Mouse (Mus musculus): ENCODE data around the gene Man2b2. TPM values are rescaled to one million over a fixed set of nuclear protein-coding genes. Genes with fewer than 3 reads are reported as not detected.
A peak's percentile ranks its signal among the peaks of the same experiment; 100 is the strongest.
"Not testable (repeated sequence)": the region's sequence is repeated elsewhere in the genome, so short reads cannot be mapped to it uniquely, and the experiment has no call there.

Gene Man2b2
- polyA plus RNA-seq, 1 experiment from 2014 or later, result 21.2 TPM

DNA sequence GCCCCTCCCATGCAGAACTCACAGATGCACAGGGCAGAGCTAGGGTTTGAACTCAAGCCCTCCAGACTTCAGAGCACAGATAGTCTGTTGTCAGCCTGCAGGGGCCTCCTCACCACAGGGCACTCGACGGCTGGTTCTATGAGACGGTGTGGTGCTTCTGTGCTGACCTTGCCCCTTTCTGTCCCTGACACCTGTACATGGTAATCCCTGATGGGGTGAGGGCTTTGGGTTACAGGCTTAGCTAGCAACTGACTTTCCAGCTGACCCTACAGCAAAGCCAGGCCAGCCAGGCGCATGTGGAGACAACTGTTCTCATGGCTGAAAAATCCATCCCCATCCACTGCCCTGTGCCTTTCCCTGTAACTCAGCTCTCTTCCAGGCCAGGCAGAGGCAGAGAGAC is 7.5 kb downstream of the Man2b2 start:
- 80% methylated on average over 4 of the region's 4 CpGs for WGBS
- H3K4me2 ChIP-seq, result no peak overlapping the region
- H3K9me3 ChIP-seq, result no peaks in the 10 kb centered on the region
- H3K27me3 ChIP-seq, result no peaks in the 10 kb centered on the region
- H3K27ac ChIP-seq, result no peak overlapping the region
- H3K4me1 ChIP-seq, result no peaks in the 10 kb centered on the region
- H3K4me3 ChIP-seq, result no peak overlapping the region
- ATAC-seq (ENCODE audit: insufficient number of reproducible peaks, low FRiP score, low TSS enrichment, low read depth), result no peak
- H3K36me3 ChIP-seq, result peaks cover 25% of the 10 kb centered on the region
- no peak overlapping the region for H3K9ac ChIP-seq

DNA sequence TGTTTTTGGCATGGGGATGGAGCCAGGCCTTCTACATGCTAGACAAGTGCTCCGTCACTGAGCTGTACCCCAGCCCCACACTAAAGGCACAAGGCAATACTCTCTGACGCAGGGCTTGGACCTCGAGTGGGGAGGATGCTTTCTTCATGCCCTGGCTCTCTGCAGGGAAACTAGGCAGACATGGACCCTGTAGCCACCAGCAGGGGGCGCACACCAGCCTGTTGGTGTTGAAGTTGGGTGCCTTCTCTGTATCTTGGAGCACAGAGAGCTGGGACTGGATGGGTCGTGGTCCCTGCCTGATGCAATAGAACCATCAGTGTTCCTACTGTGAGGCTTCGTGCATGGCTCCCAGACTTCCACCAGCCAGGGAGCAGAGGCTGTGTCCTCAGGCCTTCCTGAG is 10.3 kb downstream of the Man2b2 start:
- no peaks in the 10 kb centered on the region for H3K4me1 ChIP-seq
- H3K36me3 ChIP-seq, result peaks cover 29% of the 10 kb centered on the region
- no peaks in the 10 kb centered on the region for H3K9me3 ChIP-seq
- ATAC-seq (ENCODE audit: insufficient number of reproducible peaks, low FRiP score, low TSS enrichment, low read depth), result no peak
- 42% methylated on average over 6 of the region's 6 CpGs for WGBS
- no peak overlapping the region for H3K4me2 ChIP-seq
- no peak overlapping the region for H3K4me3 ChIP-seq
- no peaks in the 10 kb centered on the region for H3K27me3 ChIP-seq
- H3K9ac ChIP-seq, result no peak overlapping the region
- no peak overlapping the region for H3K27ac ChIP-seq

DNA sequence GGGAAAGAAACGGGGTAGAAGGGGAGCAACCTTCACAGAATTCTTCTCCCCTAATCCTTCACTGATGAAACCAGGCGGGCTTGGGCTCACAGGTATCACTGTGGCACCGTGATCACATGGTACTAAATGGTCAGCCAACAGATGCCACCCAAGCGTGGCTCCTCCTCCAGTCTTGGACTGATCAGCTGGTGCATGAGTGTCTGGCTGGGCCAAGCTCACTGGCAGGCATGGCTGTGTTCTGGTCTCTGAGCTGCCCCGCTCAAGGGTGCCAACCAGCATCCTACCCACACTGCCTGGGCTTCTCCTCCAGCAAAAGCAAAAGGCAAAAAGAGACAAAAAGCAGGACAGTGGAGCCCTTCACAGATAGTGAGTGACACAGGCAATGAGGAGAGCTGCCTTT is 10.7 kb downstream of the Man2b2 start:
- Histone ChIP-seq H3K4me3 (no peak overlapping the region), H3K9me3 (no peaks in the 10 kb centered on the region), H3K4me2 (no peak overlapping the region), H3K27me3 (no peaks in the 10 kb centered on the region), H3K9ac (no peak overlapping the region), H3K36me3 (peaks cover 29% of the 10 kb centered on the region), H3K27ac (no peak overlapping the region), H3K4me1 (no peaks in the 10 kb centered on the region)
- WGBS, result 82% methylated on average over 5 of the region's 5 CpGs
- ATAC-seq (ENCODE audit: insufficient number of reproducible peaks, low FRiP score, low TSS enrichment, low read depth), result no peak

DNA sequence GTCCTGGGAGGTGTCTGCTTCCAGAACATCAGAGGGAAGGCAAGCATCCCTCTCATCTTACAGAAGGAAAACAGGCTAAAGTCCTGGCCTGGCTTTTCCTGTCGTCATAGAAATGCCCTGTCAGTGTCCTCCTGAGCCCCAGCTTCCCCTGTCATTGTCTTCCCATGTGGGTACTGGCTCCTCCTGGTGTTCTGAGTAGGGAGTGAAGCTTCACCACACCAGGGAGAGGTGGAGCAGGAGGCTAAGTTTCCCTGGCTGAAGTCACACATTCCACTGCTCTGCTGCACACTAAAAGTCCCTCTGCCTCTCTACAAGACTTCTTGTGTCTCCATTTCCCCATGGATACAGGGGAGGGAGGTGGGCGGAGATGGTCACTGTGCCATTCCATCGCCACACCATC is 12.7 kb downstream of the Man2b2 start:
- no peak for ATAC-seq (ENCODE audit: insufficient number of reproducible peaks, low FRiP score, low TSS enrichment, low read depth)
- Histone ChIP-seq H3K4me3 (no peak overlapping the region), H3K9ac (no peak overlapping the region), H3K4me2 (no peak overlapping the region), H3K4me1 (no peaks in the 10 kb centered on the region), H3K27me3 (no peaks in the 10 kb centered on the region), H3K36me3 (peaks cover 21% of the 10 kb centered on the region), H3K27ac (no peak overlapping the region), H3K9me3 (no peaks in the 10 kb centered on the region)
- WGBS, result 68% methylated on average over 3 of the region's 3 CpGs

DNA sequence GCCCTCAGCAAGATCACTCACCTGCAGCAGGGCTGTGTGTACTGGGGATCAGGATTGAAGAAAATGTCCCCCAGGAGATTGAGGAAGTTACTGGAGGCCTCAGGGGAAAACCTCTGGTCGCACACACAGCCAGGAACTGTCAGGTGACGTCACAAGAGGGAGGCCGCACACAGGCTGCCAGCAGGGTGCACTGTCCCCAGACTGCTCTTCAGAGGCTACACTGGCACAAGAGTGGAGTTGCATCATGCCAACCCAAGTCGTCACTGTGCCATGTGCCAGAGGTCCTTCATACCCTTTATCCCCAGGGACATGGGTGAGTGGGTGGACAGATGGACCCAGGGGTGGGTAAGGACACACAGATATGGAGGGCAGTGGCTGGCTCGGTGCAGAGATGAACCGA is 15.9 kb downstream of the Man2b2 start:
- 75% methylated on average over 6 of the region's 6 CpGs for WGBS

DNA sequence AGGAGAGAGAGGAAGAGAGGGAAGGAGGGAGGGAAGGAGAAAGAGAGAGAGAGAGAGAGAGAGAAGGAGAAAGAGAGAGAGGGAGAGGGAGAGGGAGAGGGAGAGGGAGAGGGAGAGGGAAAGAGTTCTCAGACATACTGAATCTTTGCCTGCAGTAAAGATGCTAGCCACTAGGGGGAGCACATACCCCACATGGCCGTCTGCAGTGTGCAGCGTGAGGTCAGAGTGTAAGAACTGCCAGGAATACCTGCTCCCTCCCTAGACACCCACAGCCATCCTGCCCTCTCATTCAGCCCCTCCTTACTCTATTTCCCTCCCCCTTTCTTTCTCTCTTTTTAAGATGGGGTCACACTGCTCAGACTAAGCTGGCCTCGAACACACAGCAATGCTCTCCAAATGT is 19.0 kb downstream of the Man2b2 start:
- no peak overlapping the region for H3K27ac ChIP-seq
- no peak for ATAC-seq (ENCODE audit: insufficient number of reproducible peaks, low FRiP score, low TSS enrichment, low read depth)
- H3K4me2 ChIP-seq, result no peak overlapping the region
- no peaks in the 10 kb centered on the region for H3K9me3 ChIP-seq
- no peak overlapping the region for H3K4me3 ChIP-seq
- no peak overlapping the region for H3K9ac ChIP-seq
- H3K36me3 ChIP-seq, result peaks cover 4% of the 10 kb centered on the region
- no peaks in the 10 kb centered on the region for H3K4me1 ChIP-seq
- 28% methylated on average over 3 of the region's 3 CpGs for WGBS
- H3K27me3 ChIP-seq, result no peaks in the 10 kb centered on the region

More for the DNA sequence above, 15.9 kb downstream of the Man2b2 start:
- no peaks in the 10 kb centered on the region for H3K9me3 ChIP-seq
- H3K27me3 ChIP-seq, result no peaks in the 10 kb centered on the region
- no peak overlapping the region for H3K4me3 ChIP-seq
- no peak overlapping the region for H3K4me2 ChIP-seq
- ATAC-seq (ENCODE audit: insufficient number of reproducible peaks, low FRiP score, low TSS enrichment, low read depth), result no peak
- H3K36me3 ChIP-seq, result peaks cover 4% of the 10 kb centered on the region
- no peak overlapping the region for H3K9ac ChIP-seq
- H3K4me1 ChIP-seq, result no peaks in the 10 kb centered on the region
- no peak overlapping the region for H3K27ac ChIP-seq

DNA sequence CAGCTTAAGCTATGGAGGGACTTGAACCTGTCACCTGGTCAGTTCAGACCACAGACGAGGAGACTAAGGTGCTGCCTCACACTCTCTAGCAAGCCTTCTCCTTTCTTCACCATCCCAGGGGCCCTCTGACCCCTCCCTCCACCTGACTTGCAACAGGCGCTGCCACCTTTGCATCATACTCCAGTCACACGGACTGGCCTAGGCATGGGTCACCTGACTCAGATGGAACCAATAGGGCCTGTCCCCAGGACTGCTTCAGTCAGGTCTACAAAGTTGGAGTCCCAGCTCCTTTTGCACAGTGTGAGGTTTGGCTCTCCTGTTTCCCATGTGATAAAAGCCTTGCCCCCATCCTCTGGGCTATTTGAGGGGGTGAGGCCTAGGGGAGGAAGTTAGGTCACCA is 19.8 kb downstream of the Man2b2 start:
- 77% methylated on average over 3 of the region's 3 CpGs for WGBS
- Histone ChIP-seq H3K4me3 (no peak overlapping the region), H3K27me3 (no peaks in the 10 kb centered on the region), H3K9me3 (no peaks in the 10 kb centered on the region), H3K36me3 (peaks cover 3% of the 10 kb centered on the region), H3K4me2 (no peak overlapping the region), H3K27ac (no peak overlapping the region), H3K9ac (no peak overlapping the region), H3K4me1 (no peaks in the 10 kb centered on the region)
- no peak for ATAC-seq (ENCODE audit: insufficient number of reproducible peaks, low FRiP score, low TSS enrichment, low read depth)

DNA sequence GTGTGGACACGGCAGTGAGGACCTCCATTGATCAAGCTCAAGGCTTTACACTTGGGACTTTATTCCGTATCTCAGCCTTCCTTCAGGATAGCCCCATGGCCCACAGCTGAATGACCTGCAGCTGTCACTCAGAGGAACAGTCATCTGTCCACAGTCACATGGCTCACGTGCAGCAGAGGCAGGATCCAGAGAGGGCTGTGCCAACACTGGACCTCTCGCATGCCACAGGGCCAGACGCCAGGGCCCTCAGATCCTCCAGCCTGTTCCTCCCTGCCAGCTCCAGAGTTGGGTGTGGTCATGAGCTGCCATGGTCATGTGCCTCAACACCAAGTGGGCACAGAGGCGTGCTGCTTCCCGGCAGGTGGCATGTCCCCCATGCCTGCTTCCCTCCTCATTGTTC is 21.3 kb downstream of the Man2b2 start:
- Histone ChIP-seq H3K4me2 (no peak overlapping the region), H3K4me3 (no peak overlapping the region), H3K27ac (no peak overlapping the region), H3K27me3 (no peaks in the 10 kb centered on the region), H3K9ac (no peak overlapping the region), H3K36me3 (no peaks in the 10 kb centered on the region; the same call in 1 of the 2 replicates), H3K4me1 (no peaks in the 10 kb centered on the region), H3K9me3 (no peaks in the 10 kb centered on the region)
- WGBS, result 83% methylated on average over 7 of the region's 7 CpGs
- ATAC-seq (ENCODE audit: insufficient number of reproducible peaks, low FRiP score, low TSS enrichment, low read depth), result no peak

DNA sequence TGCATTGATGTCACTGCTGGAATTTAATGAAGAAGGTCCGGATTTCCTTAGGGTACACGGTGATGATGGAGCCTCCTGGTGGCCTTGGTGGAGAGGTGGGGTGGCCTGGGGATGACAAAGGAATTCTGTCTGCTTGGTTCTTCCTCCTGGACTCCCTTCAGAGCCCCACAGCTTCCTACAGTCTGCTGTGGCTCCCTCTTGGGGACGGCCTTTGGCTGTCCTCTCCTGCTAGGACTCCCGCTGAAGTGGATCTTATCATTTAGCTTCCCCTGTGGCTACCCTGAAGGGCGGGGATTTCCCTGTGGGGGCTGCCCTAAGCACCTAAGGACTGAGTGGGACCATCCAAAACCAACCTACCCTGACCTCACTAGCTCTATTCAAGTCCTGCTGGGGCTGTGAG is 23.3 kb downstream of the Man2b2 start:
- H3K4me3 ChIP-seq, result no peak overlapping the region
- no peak for ATAC-seq (ENCODE audit: insufficient number of reproducible peaks, low FRiP score, low TSS enrichment, low read depth)
- no peak overlapping the region for H3K9ac ChIP-seq
- no peak overlapping the region for H3K4me2 ChIP-seq
- no peaks in the 10 kb centered on the region for H3K27me3 ChIP-seq
- 34% methylated on average over 5 of the region's 5 CpGs for WGBS
- no peak overlapping the region for H3K27ac ChIP-seq
- no peaks in the 10 kb centered on the region for H3K4me1 ChIP-seq
- no peaks in the 10 kb centered on the region; the same call in 1 of the 2 replicates for H3K36me3 ChIP-seq
- no peaks in the 10 kb centered on the region for H3K9me3 ChIP-seq

DNA sequence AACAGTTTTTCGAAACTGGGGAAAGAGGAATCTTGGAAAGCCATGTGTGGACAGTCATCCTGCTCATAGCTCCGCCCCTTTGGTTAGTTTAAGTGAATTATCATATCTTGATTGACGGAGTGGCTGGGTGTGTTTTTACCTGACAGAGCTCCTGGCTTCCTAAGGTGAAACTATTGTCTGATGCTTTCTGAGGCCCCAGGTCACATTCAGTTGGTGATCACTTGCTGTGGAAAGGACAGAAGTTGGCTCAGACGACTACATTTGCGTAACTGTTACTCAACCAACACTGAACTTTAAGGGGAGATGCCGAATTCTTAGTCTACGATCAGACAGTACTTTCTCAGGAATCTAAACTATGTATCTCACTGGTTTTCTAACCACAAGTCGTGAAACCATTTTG is 33.2 kb downstream of the Man2b2 start:
- 52% methylated on average over 8 of the region's 8 CpGs for WGBS
- no peaks in the 10 kb centered on the region for H3K27me3 ChIP-seq
- peak overlapping the region; percentile 71 for H3K4me3 ChIP-seq
- no peaks in the 10 kb centered on the region for H3K9me3 ChIP-seq
- ATAC-seq (ENCODE audit: insufficient number of reproducible peaks, low FRiP score, low TSS enrichment, low read depth), result no peak
- H3K4me2 ChIP-seq, result peak overlapping the region; percentile 69
- H3K36me3 ChIP-seq, result peaks cover 18% of the 10 kb centered on the region
- H3K27ac ChIP-seq, result no peak overlapping the region
- 0 out of 2 replicates have a peak overlapping the region, but pooled peaks have one; percentile 17 for H3K9ac ChIP-seq
- peaks cover 13% of the 10 kb centered on the region; the same call in 1 of the 2 replicates for H3K4me1 ChIP-seq

DNA sequence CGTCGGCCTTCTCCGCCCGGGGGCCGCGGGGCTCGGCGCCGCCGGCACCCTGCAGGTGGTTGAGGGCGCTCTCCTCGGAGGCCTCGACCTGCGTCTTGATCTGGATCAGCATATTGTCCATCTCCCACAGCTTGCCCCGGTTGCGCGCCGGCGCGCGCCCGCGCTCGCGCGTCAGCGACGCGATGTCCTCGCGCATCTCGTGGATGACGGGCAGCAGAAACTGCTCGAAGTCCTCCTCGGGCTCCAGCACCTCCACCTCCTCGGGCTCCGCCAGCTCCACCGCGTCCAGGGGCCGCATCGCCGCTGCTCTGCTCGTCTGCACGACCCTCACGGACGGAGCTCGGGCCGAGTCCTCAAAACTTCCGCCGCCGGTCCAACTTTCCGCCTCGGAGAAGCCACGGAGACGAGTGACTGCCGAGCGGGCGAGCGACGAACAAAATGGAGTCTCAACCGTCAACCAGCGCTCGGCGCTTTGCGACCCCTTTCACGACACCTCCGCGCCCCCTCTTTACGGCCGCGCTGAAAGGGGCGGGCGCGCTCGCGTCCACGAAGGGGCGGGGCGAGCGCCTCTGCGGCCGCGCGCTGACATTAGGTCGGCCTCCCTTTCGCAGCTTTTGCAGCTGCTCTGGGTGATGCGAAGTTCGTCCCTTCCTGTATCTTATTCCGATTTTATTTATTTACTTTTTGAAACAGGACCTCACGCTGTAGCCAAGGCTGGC is 34.0 kb downstream of the Man2b2 start, which contains the start of gene Mrfap1:
Gene Mrfap1 (minus strand): TSS at position 477 of the 719 bp plus-strand sequence.
- Histone ChIP-seq H3K9ac (peak within 1 kb of the TSS; percentile 77), H3K36me3 (peaks cover 20% of the 10 kb centered on the region), H3K4me2 (peak within 1 kb of the TSS; percentile 69), H3K4me1 (peaks cover 13% of the 10 kb centered on the region; the same call in 1 of the 2 replicates), H3K27ac (peak within 1 kb of the TSS; percentile 97), H3K4me3 (peak within 1 kb of the TSS; percentile 71)
- not testable (repeated sequence) for H3K27me3 ChIP-seq, H3K9me3 ChIP-seq
- peak; percentile 72 for ATAC-seq (ENCODE audit: insufficient number of reproducible peaks, low FRiP score, low TSS enrichment, low read depth)
- WGBS, result under 1% methylated on average over 90 of the region's 90 CpGs

DNA sequence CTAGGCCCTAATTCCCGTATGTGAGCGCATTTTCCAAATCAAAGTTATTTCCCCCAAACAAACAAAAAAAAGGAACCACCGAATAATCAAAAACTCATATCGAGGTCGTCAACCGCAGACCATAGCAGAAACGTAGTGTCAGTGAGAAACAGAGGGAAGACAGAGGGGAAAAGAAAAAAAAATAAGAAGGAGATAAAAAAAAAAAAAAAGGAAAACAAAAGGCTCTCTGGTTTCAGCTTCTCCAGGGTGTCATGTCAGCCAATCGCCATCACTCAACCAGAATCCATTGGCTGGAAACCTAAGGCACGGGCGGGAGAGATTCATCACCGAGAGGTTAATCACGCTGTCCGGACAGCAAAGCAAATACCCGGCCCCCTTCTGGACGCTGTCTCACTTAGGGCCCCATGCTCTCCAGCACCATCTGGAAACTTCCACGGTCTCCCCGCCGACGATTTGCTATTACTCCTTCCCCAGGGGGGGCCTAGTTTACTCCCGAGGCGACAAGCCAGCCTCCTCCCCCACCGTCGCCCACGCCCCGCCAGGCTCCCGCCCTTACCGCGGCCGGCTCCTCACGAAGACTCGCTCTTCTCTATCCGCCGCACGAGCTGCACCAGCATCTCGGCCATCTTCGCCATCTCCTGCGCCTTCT is 34.7 kb downstream of the Man2b2 start:
- H3K4me3 ChIP-seq, result peak overlapping the region; percentile 71
- peak; percentile 45 for ATAC-seq (ENCODE audit: insufficient number of reproducible peaks, low FRiP score, low TSS enrichment, low read depth)
- H3K4me2 ChIP-seq, result peak overlapping the region; percentile 43
- H3K27me3 ChIP-seq, H3K9me3 ChIP-seq: not testable (repeated sequence)
- peaks cover 13% of the 10 kb centered on the region; the same call in 1 of the 2 replicates for H3K4me1 ChIP-seq
- H3K9ac ChIP-seq, result peak overlapping the region; percentile 77
- peaks cover 20% of the 10 kb centered on the region for H3K36me3 ChIP-seq
- H3K27ac ChIP-seq, result peak overlapping the region; percentile 97
- 3% methylated on average over 35 of the region's 37 CpGs for WGBS
